Mouse (Mus musculus): Measurements from ENCODE around the gene Tle3.

The Tle3 gene

DNA sequence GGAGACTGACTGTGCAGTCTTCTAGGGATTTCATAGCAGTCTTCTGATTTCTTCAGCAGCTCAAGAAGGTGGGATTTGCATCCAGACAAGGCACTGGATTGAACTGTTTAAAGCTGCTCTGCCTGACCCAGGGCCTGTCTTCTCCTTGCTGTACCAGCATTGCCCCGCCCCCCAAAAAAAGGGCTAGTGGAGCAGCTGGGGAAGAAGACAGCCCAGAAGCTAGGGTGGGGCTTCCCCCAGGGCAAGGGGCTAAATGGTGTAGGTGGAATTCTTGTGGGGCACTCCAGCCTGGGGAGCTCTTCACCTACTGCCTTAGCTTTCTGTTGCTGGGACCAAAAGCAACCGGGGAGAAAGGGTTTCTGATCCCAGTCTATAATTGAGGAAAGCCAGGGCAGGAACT is 67.8 kb downstream of the Tle3 start:
- no peak for DNase-seq

GRCm38 (mm10) chr9:61441206-61441913 is 69.2 kb downstream of the Tle3 start:
- DNase-seq, result no peak

DNA sequence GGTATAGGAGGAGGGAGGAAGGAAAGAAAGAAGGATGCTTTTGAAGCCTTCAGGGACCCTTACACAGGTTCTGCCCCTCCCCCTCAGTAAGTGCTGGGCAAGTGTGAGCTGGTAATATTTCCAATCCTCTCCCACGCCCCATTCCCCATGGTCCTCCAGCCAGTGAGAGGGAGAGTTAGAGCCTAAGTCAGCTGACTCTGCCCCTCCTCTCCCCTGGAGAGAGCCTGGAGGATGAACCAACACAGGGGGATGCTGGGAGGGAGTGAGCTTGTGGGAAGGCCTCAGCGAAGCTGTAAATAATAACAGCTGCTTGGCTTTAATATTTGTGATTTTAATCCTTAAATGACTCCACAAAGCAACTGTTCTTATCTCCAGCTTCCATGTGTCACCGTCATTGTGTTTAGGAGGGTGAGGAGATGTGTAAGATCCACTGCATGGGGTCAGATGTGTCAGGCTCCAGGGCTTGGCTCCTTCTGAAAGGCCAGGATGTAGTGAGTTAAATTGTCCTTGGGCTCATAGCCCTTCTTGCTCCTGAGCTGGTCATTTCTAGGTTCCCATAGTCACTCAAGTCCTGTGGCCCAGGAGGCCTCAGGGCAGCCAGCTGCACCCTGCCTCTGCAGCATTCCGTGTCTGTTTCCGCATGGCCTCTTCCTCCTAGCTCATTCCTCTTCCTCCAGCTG is 70.9 kb downstream of the Tle3 start:
- no peak for DNase-seq

- DNase-seq, result no peak
Measured at GRCm38 (mm10) chr9:61445151-61445550, 73.0 kb downstream of the Tle3 start.

- DNase-seq, result no peak
Measured at GRCm38 (mm10) chr9:61445711-61446222, 73.6 kb downstream of the Tle3 start.

- DNase-seq, result no peak
Measured at GRCm38 (mm10) chr9:61446965-61447364, 74.8 kb downstream of the Tle3 start.

DNA sequence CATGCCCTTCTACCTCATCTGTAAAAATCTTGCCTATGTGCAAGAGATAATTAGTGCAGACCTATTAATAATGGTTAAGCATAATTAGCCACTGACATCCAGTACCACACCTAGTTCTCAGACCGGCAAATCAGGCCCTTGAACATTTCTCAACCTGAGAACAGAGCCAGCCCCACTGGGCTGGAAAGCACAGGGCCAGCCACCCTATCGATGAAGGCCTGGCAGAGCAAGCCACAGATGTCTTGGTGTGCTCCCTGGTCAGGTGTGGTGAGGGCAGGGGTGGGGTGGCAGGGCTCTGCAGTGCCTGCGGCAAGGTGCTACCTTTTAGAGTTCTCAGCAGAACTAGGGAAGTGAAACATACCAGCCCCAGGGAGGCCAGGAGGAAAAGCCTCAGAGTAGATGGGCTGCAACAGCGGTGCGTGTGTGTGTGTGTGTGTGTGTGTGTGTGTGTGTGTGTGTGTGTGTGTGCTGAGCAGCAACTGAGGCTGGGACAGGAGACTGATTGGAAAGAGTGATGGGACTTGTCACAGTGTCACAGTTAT is 77.3 kb downstream of the Tle3 start:
- no peak for DNase-seq

DNA sequence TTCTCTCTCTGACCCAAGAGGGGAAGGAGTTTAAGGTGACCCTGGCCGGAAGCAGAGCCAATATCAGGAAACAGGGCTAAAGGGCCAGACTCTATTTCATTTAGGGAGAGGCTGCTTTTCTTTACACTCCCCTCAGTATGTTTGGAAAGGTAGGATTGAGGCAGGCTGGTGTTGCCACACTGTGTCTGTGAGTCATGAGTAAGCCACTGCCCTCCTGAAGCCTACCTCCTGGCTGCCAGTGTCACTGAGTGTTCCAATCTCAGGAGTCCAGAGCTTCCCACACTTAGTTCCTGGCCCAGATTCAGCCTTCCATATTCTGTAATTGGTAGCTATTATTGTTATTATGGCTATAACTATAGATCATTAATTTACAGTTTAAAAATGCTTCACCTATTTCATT is 79.9 kb downstream of the Tle3 start:
- DNase-seq, result no peak

- peak; percentile 58 for DNase-seq
Measured at GRCm38 (mm10) chr9:61455861-61456261, 83.7 kb downstream of the Tle3 start.

DNA sequence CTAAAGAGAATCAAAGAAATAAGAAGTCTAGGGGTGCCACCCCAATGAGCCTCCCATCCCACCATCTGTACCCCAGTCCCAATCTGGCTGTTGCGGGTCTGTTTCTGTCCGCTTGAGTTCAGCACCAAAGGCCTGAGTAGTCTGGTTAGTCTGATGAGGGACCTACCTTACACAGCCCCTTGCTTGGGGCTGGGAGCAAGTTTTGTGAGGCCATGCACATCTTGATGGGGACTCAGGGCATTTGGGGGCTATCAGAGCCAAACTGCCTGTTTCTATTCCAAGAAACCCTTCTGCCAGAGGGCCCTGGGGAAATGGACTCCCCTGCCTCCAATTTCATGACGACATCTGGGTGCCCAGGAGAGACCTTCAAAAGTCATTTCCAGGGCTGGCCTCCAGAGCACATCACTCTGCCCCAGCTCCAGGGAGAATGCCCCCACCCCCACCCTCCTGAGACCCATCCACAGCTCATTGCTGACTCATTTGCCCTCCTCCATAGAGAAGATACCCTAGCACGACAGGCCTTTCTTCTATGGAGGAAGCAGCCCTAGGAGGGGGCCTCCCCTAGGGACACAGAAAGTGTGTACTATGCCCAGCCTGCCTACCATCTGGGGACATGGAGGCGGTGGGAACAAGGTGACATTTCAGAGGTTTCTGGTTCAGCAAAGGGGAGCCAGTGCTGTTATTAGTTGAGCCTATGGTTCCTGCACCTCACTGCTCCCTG is 84.4 kb downstream of the Tle3 start:
- DNase-seq, result no peak

DNA sequence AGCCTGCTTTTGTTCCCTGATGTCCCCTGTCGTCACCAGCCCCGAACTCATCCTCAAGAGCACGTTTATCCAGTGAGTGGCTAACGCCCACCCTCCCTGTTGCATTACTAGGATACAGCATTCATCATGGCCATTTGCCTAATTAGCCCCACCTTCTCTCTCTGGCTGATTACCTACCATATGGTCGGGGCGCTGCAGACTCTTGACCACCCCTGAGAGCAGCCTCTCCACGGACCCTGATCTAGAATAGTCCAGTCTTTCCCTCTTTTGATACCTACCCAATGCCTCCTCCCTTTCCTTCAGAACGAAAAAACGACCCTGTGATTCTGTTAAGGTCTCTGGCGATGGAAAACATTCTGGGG is 85.0 kb downstream of the Tle3 start:
- DNase-seq, result no peak

GRCm38 (mm10) chr9:61461859-61462258 is 89.7 kb downstream of the Tle3 start:
- no peak for DNase-seq

DNA sequence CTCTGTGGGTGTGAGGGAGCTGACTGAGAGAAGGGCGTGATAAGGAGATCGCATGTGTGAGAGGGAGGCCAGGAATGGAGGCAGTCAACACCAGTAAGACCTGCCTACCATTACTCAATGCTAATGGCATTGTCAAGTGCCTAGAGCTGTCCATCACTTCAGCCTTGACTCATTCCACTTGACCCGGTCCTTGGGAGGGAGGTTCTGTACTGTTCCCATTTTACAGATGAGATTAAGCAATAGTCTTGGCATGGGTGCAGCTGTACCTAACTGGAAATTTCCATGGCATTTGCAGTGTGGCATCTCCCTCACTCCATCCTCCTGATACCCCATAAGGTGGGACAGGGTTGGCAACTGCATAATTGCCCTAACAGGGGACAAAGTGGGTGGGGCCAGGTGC is 95.3 kb downstream of the Tle3 start:
- no peak for DNase-seq

Measured in lung, postnatal 10 days (tissue).